Mouse (Mus musculus): Measurements from ENCODE around the gene Cdk19.

Cdk19 gene

GRCm38 (mm10) chr10:40386126-40386525 is 46.8 kb downstream of the Cdk19 start:
- 52% methylated on average over 4 of the region's 4 CpGs for WGBS

- 76% methylated on average over 2 of the region's 2 CpGs for WGBS
These were observed 54.2 kb downstream of the Cdk19 start for GRCm38 (mm10) chr10:40393447-40394143.

DNA sequence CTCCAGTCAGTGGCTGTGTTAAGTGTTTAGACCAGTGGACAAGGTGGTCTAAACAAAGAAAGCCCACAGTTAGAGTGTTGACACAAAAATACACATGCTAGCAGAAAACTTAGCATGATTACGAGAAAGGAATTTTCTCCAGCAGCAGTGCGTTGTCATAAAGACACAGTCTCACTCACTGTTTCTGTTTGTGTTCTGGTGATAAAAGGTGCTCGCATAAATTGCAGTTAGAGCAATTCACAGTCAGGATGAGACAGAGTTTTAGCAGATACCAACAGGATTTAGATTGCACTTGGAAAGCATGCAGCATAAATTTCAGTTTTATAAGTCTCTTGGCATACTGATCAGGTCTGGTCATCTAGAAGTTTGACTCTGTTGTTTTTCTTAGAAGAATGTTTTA is 59.5 kb downstream of the Cdk19 start:
- 54% methylated on average over 3 of the region's 3 CpGs for WGBS

DNA sequence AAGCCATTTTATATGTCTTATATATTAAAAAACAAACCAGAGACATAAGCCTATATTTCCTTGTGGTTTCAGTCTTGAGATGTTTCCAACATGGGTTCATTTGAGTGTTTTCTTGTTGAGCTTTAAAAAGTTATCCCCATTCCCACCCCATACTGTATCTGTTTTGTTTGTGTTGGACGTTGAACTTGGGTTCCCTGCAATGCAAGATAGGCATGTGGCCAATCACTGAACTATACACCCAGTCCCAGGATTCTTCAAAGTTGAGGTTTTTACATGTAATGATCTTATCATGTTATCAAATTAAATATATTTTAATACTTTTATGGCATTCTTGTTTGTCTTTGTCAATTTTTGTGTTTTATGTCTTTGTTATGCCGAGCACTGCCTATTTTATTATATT is 60.0 kb downstream of the Cdk19 start:
- 70% methylated on average over 2 of the region's 2 CpGs for WGBS

- WGBS, result 83% methylated on average over 4 of the region's 4 CpGs
These were observed 60.9 kb downstream of the Cdk19 start for GRCm38 (mm10) chr10:40400293-40400692.

- WGBS, result 43% methylated on average over 3 of the region's 3 CpGs
These were observed 67.3 kb downstream of the Cdk19 start for GRCm38 (mm10) chr10:40406655-40407054.

DNA sequence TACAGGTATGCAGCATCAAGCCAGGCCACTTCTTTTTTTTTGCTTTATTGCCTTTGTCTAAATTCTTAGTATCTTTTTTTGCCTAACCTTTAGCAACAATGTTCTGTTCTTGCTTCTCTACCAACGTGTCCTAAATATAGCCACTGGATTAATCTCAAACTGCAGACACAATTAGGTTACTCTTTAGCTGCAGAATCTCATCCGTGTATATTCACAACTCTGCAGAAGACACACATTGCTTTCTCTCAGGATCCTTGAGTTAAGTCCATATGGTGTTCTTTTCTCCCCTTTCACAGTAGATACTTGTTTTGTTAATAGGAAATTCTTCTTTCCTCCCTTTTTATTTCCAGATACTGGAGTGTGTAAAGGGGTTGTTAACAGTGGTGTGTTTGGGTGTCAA is 70.0 kb downstream of the Cdk19 start:
- 30% methylated on average over 2 of the region's 2 CpGs for WGBS

GRCm38 (mm10) chr10:40411370-40411769 is 72.0 kb downstream of the Cdk19 start:
- 87% methylated on average over 2 of the region's 2 CpGs for WGBS

DNA sequence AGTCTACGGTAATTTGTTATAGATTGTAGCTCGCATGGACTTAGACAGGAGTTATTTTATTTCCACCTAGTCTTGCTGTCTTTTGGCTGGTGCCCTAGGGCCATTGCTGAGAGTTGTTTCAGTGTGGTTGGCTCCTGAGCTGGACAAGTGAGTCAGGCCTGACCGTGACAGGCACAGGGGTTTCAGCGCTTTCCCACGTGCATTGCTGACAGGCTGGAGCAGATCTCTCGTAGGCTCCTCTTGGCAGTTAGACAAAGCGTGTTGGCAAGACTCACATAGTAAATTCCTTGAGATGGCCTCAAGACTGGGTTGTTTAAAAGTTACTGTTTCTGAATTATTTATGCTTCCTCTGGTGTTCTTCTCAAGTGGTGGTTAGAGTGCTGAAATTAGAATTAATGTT is 77.6 kb downstream of the Cdk19 start:
- WGBS, result 31% methylated on average over 7 of the region's 7 CpGs

DNA sequence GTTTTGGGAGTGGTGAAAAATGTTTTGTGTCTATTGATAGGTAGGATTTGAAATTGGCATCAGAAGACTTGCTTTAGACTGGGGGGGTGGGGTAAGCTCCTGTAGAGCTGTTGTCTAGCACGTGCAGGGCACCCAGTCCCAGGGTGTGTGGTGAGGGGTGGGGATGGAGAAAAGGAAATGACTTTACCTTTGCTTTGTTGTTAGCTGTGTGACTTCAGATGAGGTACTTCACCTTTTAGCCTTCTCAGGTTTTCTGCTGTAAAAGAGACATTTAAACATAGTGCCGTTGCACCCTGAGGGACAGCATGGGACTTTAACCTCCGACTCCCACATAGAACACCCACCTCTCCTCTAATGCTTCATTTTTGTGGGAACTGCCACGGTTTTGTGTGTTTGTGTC is 80.5 kb downstream of the Cdk19 start:
- 70% methylated on average over 4 of the region's 4 CpGs for WGBS

- WGBS, result 66% methylated on average over 2 of the region's 2 CpGs
These were observed 81.3 kb downstream of the Cdk19 start for GRCm38 (mm10) chr10:40420703-40421102.

DNA sequence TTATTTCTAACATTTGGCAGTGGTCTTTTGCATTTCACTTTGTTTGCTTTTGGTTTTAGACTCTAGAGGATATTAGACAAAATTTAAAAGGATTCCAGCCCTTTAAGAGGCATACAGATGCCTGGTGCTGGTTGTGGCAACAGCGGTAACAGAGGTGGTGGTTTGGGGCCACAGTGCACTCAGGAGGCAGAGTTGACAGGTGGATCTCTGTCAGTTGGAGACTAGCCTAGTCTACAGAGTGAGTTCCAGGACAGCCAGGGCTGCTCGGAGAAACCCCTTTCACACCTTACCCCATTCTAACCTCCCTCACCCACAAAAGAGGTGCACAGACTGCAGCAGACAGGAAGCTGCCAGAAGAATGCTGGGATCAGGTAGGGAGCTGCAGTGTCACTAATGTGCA is 82.4 kb downstream of the Cdk19 start:
- 77% methylated on average over 2 of the region's 2 CpGs for WGBS

DNA sequence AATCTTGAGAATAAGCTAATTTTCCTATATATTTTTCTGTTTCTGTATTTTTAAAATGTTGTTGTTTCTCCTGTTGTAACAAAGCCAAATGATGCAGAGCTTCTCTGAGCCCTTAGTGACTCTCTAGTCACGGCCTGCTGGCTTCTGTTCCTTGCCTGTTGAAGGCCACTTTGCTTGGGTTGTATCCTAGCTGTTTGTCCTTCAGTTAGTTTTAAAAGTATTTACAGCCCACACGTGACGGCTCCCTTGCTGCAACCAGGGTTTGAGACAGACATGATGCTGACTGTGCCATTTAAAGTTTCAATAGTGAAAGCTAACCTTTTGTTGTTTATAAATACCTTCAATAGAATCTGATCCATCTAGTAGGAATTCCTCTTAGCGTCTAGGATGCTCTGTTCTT is 83.3 kb downstream of the Cdk19 start:
- WGBS, result 43% methylated on average over 4 of the region's 4 CpGs

GRCm38 (mm10) chr10:40424428-40424827 is 85.1 kb downstream of the Cdk19 start:
- 94% methylated on average over 4 of the region's 4 CpGs for WGBS

DNA sequence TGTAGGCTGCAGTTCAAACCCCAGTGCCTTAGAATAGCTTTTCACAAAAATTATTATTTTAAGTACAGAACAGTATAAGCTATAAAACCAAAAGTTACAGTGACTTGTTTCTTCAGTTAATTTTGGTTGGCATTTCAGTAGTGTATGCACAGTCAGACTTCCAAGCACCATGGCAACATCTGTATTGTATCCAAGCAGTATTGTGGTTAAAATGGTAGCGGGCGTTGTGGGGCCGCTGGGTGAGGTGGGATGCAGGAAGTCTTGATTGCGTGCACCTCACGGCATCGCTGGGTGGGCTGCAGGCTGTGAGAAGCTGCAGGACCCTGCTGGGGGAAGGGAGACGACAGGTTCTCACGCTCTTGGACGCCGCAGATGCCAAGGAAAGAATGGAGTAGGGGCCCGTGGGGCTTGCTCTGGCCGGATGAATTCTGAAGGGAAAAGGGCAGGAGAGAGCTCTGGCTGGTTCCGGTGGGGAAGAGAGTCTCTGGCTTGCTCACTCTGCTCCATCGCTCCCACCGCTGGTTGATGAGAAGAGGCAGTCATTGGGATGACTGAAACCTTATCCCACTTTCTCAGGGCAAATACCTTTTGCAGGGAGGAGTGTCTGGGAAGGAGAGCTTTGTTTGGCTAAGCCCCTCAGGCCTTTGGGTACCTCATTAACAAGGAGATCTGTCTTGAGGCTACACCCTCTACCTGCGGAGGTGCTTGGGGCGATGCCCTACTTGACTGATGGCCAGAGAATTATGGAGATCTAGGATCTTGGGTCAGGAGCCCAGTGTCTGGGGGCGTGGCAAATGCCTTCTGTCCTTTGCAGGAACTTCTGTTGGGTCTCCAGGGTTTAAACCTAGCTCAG is 86.1 kb downstream of the Cdk19 start:
- WGBS, result 45% methylated on average over 18 of the region's 18 CpGs

DNA sequence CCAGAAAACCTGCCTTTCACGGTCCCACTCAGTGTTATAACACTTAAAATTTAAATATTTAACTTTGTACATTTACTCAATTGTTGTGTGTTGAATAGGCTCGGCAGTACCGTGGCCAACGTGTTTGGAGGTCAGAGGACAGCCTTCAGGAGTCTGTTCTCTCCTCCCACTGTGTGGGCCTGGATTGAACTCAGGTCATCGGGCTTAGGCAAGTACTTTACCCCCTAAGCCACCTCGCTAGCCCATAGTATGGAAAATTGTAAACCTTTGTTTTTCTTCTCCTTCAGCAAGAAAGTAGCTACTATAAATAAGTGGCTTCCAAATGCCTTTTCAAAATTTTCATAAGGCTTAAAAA is 86.7 kb downstream of the Cdk19 start:
- 78% methylated on average over 6 of the region's 6 CpGs for WGBS

- 73% methylated on average over 6 of the region's 6 CpGs for WGBS
These were observed 89.3 kb downstream of the Cdk19 start for GRCm38 (mm10) chr10:40428633-40429032.

DNA sequence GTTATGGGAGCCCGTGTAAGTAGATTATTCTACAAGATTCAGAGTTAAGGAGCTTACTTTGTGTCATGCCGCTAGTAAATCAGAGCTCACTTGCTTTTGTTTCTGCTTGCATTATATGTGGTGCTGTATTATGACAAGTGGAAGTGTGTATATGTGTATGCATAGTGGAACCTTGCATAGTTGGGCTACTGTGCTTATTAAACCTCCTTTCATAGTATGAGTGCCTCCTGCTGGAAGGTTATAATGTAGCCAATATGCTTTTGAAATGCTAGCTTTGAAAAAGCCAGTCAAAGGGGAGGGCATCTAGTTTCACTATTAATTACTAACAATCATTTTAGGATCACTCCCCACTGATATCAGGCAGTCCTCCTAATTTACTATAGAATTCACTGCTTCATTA is 89.7 kb downstream of the Cdk19 start:
- 72% methylated on average over 2 of the region's 2 CpGs for whole genome bisulfite sequencing

DNA sequence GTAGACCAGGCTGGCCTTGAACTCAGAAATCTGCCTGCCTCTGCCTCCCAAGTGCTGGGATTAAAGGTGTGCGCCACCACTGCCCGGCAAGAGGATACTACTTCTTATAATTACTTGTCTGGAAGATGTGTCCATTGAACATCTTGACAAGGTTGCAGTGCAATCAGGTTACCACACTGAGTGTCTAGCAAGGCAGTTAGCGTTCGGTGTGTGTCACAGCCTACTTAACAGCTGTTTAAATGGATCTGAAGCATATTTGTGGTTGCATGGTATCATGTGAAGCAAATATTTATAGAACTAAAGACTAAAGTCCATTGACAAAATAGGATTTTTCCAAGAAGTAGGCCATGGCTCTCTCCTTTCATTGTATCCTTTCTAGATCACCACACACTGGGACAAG is 90.8 kb downstream of the Cdk19 start:
- WGBS, result 71% methylated on average over 4 of the region's 4 CpGs

- 86% methylated on average over 3 of the region's 3 CpGs for WGBS
These were observed 92.6 kb downstream of the Cdk19 start for GRCm38 (mm10) chr10:40431957-40432356.

DNA sequence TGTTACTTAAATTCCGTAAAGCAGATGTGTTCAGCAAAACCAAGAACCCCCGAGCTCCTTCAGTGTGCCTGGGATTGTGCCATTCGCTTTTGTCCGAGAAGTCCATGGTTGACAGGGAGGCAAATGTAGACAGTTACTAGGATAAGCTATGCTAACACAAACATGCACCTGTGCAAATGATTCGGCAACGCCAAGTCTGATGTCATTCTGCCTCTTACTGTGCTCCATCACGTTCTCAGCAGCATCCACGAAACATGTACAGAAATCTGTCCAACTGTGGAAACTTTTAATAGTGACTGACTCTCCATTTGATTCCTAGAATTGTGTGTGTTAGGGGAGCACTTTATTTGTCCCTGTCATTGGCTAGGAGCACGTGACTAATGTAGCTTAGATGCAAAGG is 93.0 kb downstream of the Cdk19 start:
- 86% methylated on average over 9 of the region's 9 CpGs for WGBS

- 87% methylated on average over 12 of the region's 12 CpGs for WGBS
These were observed 96.0 kb downstream of the Cdk19 start for GRCm38 (mm10) chr10:40435402-40435801.

- 89% methylated on average over 3 of the region's 3 CpGs for WGBS
These were observed 97.8 kb downstream of the Cdk19 start for GRCm38 (mm10) chr10:40437117-40437516.
